Mouse (Mus musculus) CH12.LX (cell line): ENCODE results near the gene Atp5mpl.

Source experiments
- CTCF ChIP-seq, 2 experiments: IDR thresholded peaks in 1 of 2; conservative IDR thresholded peaks in 1 of 2; 2 replicates each; pipeline ENCODE4 v1.5.1; 2011 to 2012; ENCODE audit warnings: low read depth in 2 of 2, low read length in 2 of 2, improper control_type of control experiment in 1 of 2, inconsistent platforms in 1 of 2, mild to moderate bottlenecking in 1 of 2, moderate library complexity in 1 of 2
- ELF1 ChIP-seq: IDR thresholded peaks from 2 replicates; pipeline ENCODE4 v1.6.1; 2014; ENCODE audit warnings: low read depth, mild to moderate bottlenecking, inconsistent platforms, low read length, improper control_type of control experiment
- EP300 ChIP-seq: IDR thresholded peaks from 2 replicates; pipeline ENCODE4 v1.6.1; 2011; ENCODE audit warnings: low read length, improper control_type of control experiment
- MEF2A ChIP-seq: IDR thresholded peaks from 2 replicates; pipeline ENCODE4 v1.6.1; 2014; ENCODE audit warnings: low read depth, mild to moderate bottlenecking, inconsistent platforms, low read length, improper control_type of control experiment, borderline replicate concordance
- POLR2A ChIP-seq: IDR thresholded peaks from 2 replicates; pipeline ENCODE4 v1.6.1; 2011; ENCODE audit warnings: low read depth, mild to moderate bottlenecking, improper control_type of control experiment, low read length
- USF1 ChIP-seq: IDR thresholded peaks from 2 replicates; pipeline ENCODE4 v1.6.1; 2014; ENCODE audit warnings: low read depth, mild to moderate bottlenecking, inconsistent platforms, low read length, improper control_type of control experiment
- ZKSCAN1 ChIP-seq: IDR thresholded peaks from 2 replicates; pipeline ENCODE4 v1.6.1; 2012; ENCODE audit warnings: low read depth, inconsistent platforms, low read length, improper control_type of control experiment, borderline replicate concordance

GRCm38 (mm10) chr12:111938623-111939177 is 28.1 kb downstream of the Atp5mpl start:
- no peak for TF ChIP-seq MEF2A
- no peak for TF ChIP-seq EP300
- no peak for TF ChIP-seq ELF1
- TF ChIP-seq ZKSCAN1: no peak
- TF ChIP-seq USF1: no peak
- no peak for TF ChIP-seq CTCF (conservative IDR thresholded peaks at IDR 0.05 in 1 of 2, IDR thresholded peaks at IDR 0.05 in 1 of 2; ENCODE audit: low read depth in 2 of 2, low read length in 2 of 2)
- no peak for TF ChIP-seq POLR2A
